Mouse (Mus musculus) 3134 (cell line): ENCODE data around the gene 3110009E18Rik.

Experiments used
- DNase-seq: peaks from one replicate; pipeline ENCODE4 v3.0.0-alpha.2; 2011; ENCODE audit warnings: low spot score; ENCODE audit not compliant: insufficient read length; ENCODE audit errors: extremely low read depth

The 3110009E18Rik gene

GRCm38 (mm10) chr1:120138923-120139540 lies 18.0 kb downstream of the 3110009E18Rik start:
- DNase-seq, result no peak

- DNase-seq, result no peak
These were observed 19.2 kb downstream of the 3110009E18Rik start for GRCm38 (mm10) chr1:120140144-120140693.

- no peak for DNase-seq
These were observed 21.6 kb downstream of the 3110009E18Rik start for GRCm38 (mm10) chr1:120142551-120142950.

- no peak for DNase-seq
These were observed 24.7 kb downstream of the 3110009E18Rik start for GRCm38 (mm10) chr1:120145527-120146216.

- no peak for DNase-seq
These were observed 26.0 kb downstream of the 3110009E18Rik start for GRCm38 (mm10) chr1:120146994-120147393.

GRCm38 (mm10) chr1:120154232-120154631 lies 33.2 kb downstream of the 3110009E18Rik start:
- DNase-seq, result peak; percentile 32

- no peak for DNase-seq
These were observed 34.3 kb downstream of the 3110009E18Rik start for GRCm38 (mm10) chr1:120155325-120155724.

GRCm38 (mm10) chr1:120158474-120159127 lies 37.6 kb downstream of the 3110009E18Rik start:
- DNase-seq, result no peak

GRCm38 (mm10) chr1:120161502-120161901 lies 40.5 kb downstream of the 3110009E18Rik start:
- no peak for DNase-seq

- no peak for DNase-seq
These were observed 41.6 kb downstream of the 3110009E18Rik start for GRCm38 (mm10) chr1:120162616-120163015.

- DNase-seq, result no peak
These were observed 47.0 kb downstream of the 3110009E18Rik start for GRCm38 (mm10) chr1:120168016-120168415.

GRCm38 (mm10) chr1:120168674-120169073 lies 47.7 kb downstream of the 3110009E18Rik start:
- DNase-seq, result no peak

- no peak for DNase-seq
These were observed 49.3 kb downstream of the 3110009E18Rik start for GRCm38 (mm10) chr1:120170307-120170706.

GRCm38 (mm10) chr1:120171819-120172521 lies 51.0 kb downstream of the 3110009E18Rik start:
- no peak for DNase-seq

GRCm38 (mm10) chr1:120174991-120175390 lies 54.0 kb downstream of the 3110009E18Rik start:
- DNase-seq, result no peak

GRCm38 (mm10) chr1:120176313-120176712 lies 55.3 kb downstream of the 3110009E18Rik start:
- no peak for DNase-seq

- no peak for DNase-seq
These were observed 56.2 kb downstream of the 3110009E18Rik start for GRCm38 (mm10) chr1:120177141-120177540.

- DNase-seq, result no peak
These were observed 65.2 kb downstream of the 3110009E18Rik start for GRCm38 (mm10) chr1:120186204-120186603.

- DNase-seq, result no peak
These were observed 65.7 kb downstream of the 3110009E18Rik start for GRCm38 (mm10) chr1:120186655-120187054.

GRCm38 (mm10) chr1:120187059-120187458 lies 66.1 kb downstream of the 3110009E18Rik start:
- no peak for DNase-seq

GRCm38 (mm10) chr1:120189206-120189605 lies 68.2 kb downstream of the 3110009E18Rik start:
- no peak for DNase-seq
